Mouse (Mus musculus): ENCODE measurements at regions not wholly inside any gene's neighbourhood (a gene's known extent, or its start where the extent isn't known, plus 50 kb on each side); places are given as distances from the start of the nearest gene placed in this dataset.

GRCm38 (mm10) chr12:58513951-58514350 is 244.9 kb upstream of the Clec14a start:
- H3K4me2 ChIP-seq (ENCODE audit: low read length): no peak overlapping the region
- no peak overlapping the region for H3K27ac ChIP-seq (ENCODE audit: low read length)
- H3K4me3 ChIP-seq (replicated peaks; ENCODE audit: low read length): no peak overlapping the region
- no peaks in the 10 kb centered on the region for H3K27me3 ChIP-seq (replicated peaks; ENCODE audit: control insufficient read depth, insufficient read depth, low read length)
- H3K36me3 ChIP-seq (ENCODE audit: control insufficient read depth, insufficient read depth): no peaks in the 10 kb centered on the region
- no peaks in the 10 kb centered on the region for H3K9me3 ChIP-seq (ENCODE audit: control insufficient read depth, low read length)
- no peak overlapping the region for H3K9ac ChIP-seq (replicated peaks; ENCODE audit: low read depth, low read length)
- H3K4me1 ChIP-seq (replicated peaks; ENCODE audit: control insufficient read depth, insufficient read depth, low read length): peaks cover 3% of the 10 kb centered on the region
- 91% methylated on average over 1 of the region's 1 CpGs for WGBS
- no peak for ATAC-seq

GRCm38 (mm10) chr12:58512645-58513044 is 243.6 kb upstream of the Clec14a start:
- H3K9ac ChIP-seq (replicated peaks; ENCODE audit: low read depth, low read length): 0 out of 2 replicates have a peak overlapping the region, but pooled peaks have one; percentile 39
- WGBS: 5% methylated on average over 7 of the region's 7 CpGs
- H3K27me3 ChIP-seq (replicated peaks; ENCODE audit: control insufficient read depth, insufficient read depth, low read length): no peaks in the 10 kb centered on the region
- H3K4me2 ChIP-seq (ENCODE audit: low read length): peak overlapping the region; percentile 27
- H3K36me3 ChIP-seq (ENCODE audit: control insufficient read depth, insufficient read depth): no peaks in the 10 kb centered on the region
- H3K27ac ChIP-seq (ENCODE audit: low read length): no peak overlapping the region
- ATAC-seq: peak; percentile 91
- H3K4me1 ChIP-seq (replicated peaks; ENCODE audit: control insufficient read depth, insufficient read depth, low read length): peaks cover 3% of the 10 kb centered on the region
- no peaks in the 10 kb centered on the region for H3K9me3 ChIP-seq (ENCODE audit: control insufficient read depth, low read length)
- no peak overlapping the region for H3K4me3 ChIP-seq (replicated peaks; ENCODE audit: low read length)

DNA sequence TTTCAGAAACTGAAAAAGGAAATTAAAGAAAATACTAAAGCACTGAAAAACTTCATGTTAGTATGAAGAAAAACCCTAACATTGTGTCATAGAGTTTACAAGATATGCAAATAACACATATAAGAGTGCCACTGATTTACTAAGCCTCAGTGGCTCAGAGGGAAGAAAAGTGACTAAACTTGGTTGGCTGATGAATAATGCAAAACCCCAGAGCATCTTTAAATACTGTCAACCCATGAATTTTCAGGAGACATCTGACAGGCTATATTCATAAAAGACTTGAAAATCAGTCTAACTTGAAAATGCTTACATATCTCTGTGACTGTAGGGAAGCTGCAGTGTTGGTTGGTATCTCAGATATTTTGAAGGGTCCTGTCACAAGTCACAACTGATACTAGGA is 235.2 kb upstream of the Clec14a start:
- H3K4me2 ChIP-seq (ENCODE audit: low read length): no peak overlapping the region
- H3K4me3 ChIP-seq (replicated peaks; ENCODE audit: low read length): no peak overlapping the region
- peak; percentile 33; the same call in 1 of the 2 replicates for ATAC-seq

DNA sequence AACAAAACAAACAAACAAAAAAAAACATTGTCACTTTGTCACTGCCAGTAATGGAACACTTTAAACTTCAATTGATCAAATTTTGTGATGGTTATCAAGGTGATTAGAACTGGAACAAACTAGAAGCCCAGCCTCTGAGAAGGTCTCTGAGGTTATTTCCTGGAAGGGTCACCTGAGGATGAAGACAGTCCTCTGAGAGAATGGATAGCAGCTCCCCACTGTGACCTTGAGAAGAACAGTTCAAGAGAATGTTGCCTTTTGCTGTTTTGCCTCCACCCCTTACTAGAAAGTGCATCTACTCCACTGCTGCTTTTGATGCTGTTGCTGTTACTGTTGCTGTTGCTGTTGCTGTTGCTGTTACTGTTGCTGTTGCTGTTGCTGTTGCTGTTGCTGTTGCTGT is 205.1 kb upstream of the Clec14a start:
- Histone ChIP-seq H3K9me3 (ENCODE audit: control insufficient read depth, low read length) (no peaks in the 10 kb centered on the region), H3K27me3 (replicated peaks; ENCODE audit: control insufficient read depth, insufficient read depth, low read length) (no peaks in the 10 kb centered on the region)

More for the DNA sequence above, 235.2 kb upstream of the Clec14a start:
- Histone ChIP-seq H3K27ac (ENCODE audit: low read length) (no peak overlapping the region), H3K4me1 (replicated peaks; ENCODE audit: control insufficient read depth, insufficient read depth, low read length) (no peaks in the 10 kb centered on the region), H3K9me3 (ENCODE audit: control insufficient read depth, low read length) (no peaks in the 10 kb centered on the region), H3K27me3 (replicated peaks; ENCODE audit: control insufficient read depth, insufficient read depth, low read length) (no peaks in the 10 kb centered on the region), H3K9ac (replicated peaks; ENCODE audit: low read depth, low read length) (no peak overlapping the region), H3K36me3 (ENCODE audit: control insufficient read depth, insufficient read depth) (no peaks in the 10 kb centered on the region)

GRCm38 (mm10) chr12:58473511-58473910 is 204.4 kb upstream of the Clec14a start:
- no peaks in the 10 kb centered on the region for H3K36me3 ChIP-seq (ENCODE audit: control insufficient read depth, insufficient read depth)
- 78% methylated on average over 1 of the region's 1 CpGs for WGBS
- H3K27ac ChIP-seq (ENCODE audit: low read length): no peak overlapping the region
- no peak for ATAC-seq
- H3K4me3 ChIP-seq (replicated peaks; ENCODE audit: low read length): no peak overlapping the region
- H3K4me2 ChIP-seq (ENCODE audit: low read length): no peak overlapping the region
- no peaks in the 10 kb centered on the region for H3K4me1 ChIP-seq (replicated peaks; ENCODE audit: control insufficient read depth, insufficient read depth, low read length)
- H3K9ac ChIP-seq (replicated peaks; ENCODE audit: low read depth, low read length): no peak overlapping the region
- no peaks in the 10 kb centered on the region for H3K9me3 ChIP-seq (ENCODE audit: control insufficient read depth, low read length)
- no peaks in the 10 kb centered on the region for H3K27me3 ChIP-seq (replicated peaks; ENCODE audit: control insufficient read depth, insufficient read depth, low read length)

More for the DNA sequence above, 205.1 kb upstream of the Clec14a start:
- ATAC-seq: no peak
- Histone ChIP-seq H3K4me2 (ENCODE audit: low read length) (no peak overlapping the region), H3K36me3 (ENCODE audit: control insufficient read depth, insufficient read depth) (no peaks in the 10 kb centered on the region), H3K4me1 (replicated peaks; ENCODE audit: control insufficient read depth, insufficient read depth, low read length) (no peaks in the 10 kb centered on the region), H3K9ac (replicated peaks; ENCODE audit: low read depth, low read length) (no peak overlapping the region), H3K27ac (ENCODE audit: low read length) (no peak overlapping the region), H3K4me3 (replicated peaks; ENCODE audit: low read length) (no peak overlapping the region)

GRCm38 (mm10) chr12:58460465-58460864 is 191.4 kb upstream of the Clec14a start:
- WGBS: 89% methylated on average over 3 of the region's 3 CpGs
- Histone ChIP-seq H3K4me2 (ENCODE audit: low read length) (no peak overlapping the region), H3K27ac (ENCODE audit: low read length) (no peak overlapping the region), H3K4me1 (replicated peaks; ENCODE audit: control insufficient read depth, insufficient read depth, low read length) (no peaks in the 10 kb centered on the region), H3K9ac (replicated peaks; ENCODE audit: low read depth, low read length) (no peak overlapping the region), H3K9me3 (ENCODE audit: control insufficient read depth, low read length) (no peaks in the 10 kb centered on the region), H3K36me3 (ENCODE audit: control insufficient read depth, insufficient read depth) (no peaks in the 10 kb centered on the region), H3K27me3 (replicated peaks; ENCODE audit: control insufficient read depth, insufficient read depth, low read length) (no peaks in the 10 kb centered on the region), H3K4me3 (replicated peaks; ENCODE audit: low read length) (no peak overlapping the region)
- ATAC-seq: no peak

GRCm38 (mm10) chr12:58454828-58455227 is 185.7 kb upstream of the Clec14a start:
- 95% methylated on average over 2 of the region's 2 CpGs for WGBS
- no peak overlapping the region for H3K9ac ChIP-seq (replicated peaks; ENCODE audit: low read depth, low read length)

GRCm38 (mm10) chr12:58443007-58443406 is 173.9 kb upstream of the Clec14a start:
- H3K4me2 ChIP-seq (ENCODE audit: low read length): no peak overlapping the region
- no peak overlapping the region for H3K27ac ChIP-seq (ENCODE audit: low read length)
- ATAC-seq: no peak
- WGBS: 65% methylated on average over 3 of the region's 3 CpGs
- H3K27me3 ChIP-seq (replicated peaks; ENCODE audit: control insufficient read depth, insufficient read depth, low read length): no peaks in the 10 kb centered on the region
- no peak overlapping the region for H3K9ac ChIP-seq (replicated peaks; ENCODE audit: low read depth, low read length)
- H3K4me1 ChIP-seq (replicated peaks; ENCODE audit: control insufficient read depth, insufficient read depth, low read length): no peaks in the 10 kb centered on the region
- no peaks in the 10 kb centered on the region for H3K9me3 ChIP-seq (ENCODE audit: control insufficient read depth, low read length)
- no peak overlapping the region for H3K4me3 ChIP-seq (replicated peaks; ENCODE audit: low read length)
- H3K36me3 ChIP-seq (ENCODE audit: control insufficient read depth, insufficient read depth): no peaks in the 10 kb centered on the region

More at GRCm38 (mm10) chr12:58454828-58455227, 185.7 kb upstream of the Clec14a start:
- no peaks in the 10 kb centered on the region for H3K4me1 ChIP-seq (replicated peaks; ENCODE audit: control insufficient read depth, insufficient read depth, low read length)
- H3K36me3 ChIP-seq (ENCODE audit: control insufficient read depth, insufficient read depth): no peaks in the 10 kb centered on the region
- no peak for ATAC-seq
- H3K4me2 ChIP-seq (ENCODE audit: low read length): no peak overlapping the region
- H3K4me3 ChIP-seq (replicated peaks; ENCODE audit: low read length): no peak overlapping the region
- H3K27ac ChIP-seq (ENCODE audit: low read length): no peak overlapping the region
- H3K27me3 ChIP-seq (replicated peaks; ENCODE audit: control insufficient read depth, insufficient read depth, low read length): no peaks in the 10 kb centered on the region
- no peaks in the 10 kb centered on the region for H3K9me3 ChIP-seq (ENCODE audit: control insufficient read depth, low read length)

DNA sequence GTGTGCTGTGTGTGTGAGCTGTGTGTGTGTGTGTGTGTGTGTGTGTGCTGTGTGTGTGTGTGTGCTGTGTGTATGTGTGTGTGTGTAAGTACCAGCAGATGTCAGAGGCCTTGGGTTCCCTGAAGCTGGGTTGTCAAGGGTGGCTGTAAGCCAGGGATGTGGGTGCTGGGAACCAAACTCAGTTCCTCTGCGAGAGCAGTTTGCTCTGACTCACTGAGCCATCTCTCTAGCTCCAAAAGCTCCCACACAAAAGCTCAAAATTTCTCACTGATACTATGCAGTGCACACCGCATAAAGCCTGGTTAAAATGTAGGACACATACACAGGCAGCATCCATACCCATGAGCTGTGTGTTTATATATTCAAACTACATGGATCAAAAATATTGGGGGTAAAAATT is 172.9 kb upstream of the Clec14a start:
- 96% methylated on average over 2 of the region's 2 CpGs for WGBS
- Histone ChIP-seq H3K4me2 (ENCODE audit: low read length) (no peak overlapping the region), H3K27ac (ENCODE audit: low read length) (no peak overlapping the region), H3K27me3 (replicated peaks; ENCODE audit: control insufficient read depth, insufficient read depth, low read length) (no peaks in the 10 kb centered on the region), H3K4me3 (replicated peaks; ENCODE audit: low read length) (no peak overlapping the region), H3K9me3 (ENCODE audit: control insufficient read depth, low read length) (no peaks in the 10 kb centered on the region), H3K36me3 (ENCODE audit: control insufficient read depth, insufficient read depth) (no peaks in the 10 kb centered on the region), H3K9ac (replicated peaks; ENCODE audit: low read depth, low read length) (no peak overlapping the region), H3K4me1 (replicated peaks; ENCODE audit: control insufficient read depth, insufficient read depth, low read length) (no peaks in the 10 kb centered on the region)
- ATAC-seq: no peak

GRCm38 (mm10) chr12:58440666-58441065 is 171.6 kb upstream of the Clec14a start:
- H3K9me3 ChIP-seq (ENCODE audit: control insufficient read depth, low read length): no peaks in the 10 kb centered on the region
- no peaks in the 10 kb centered on the region for H3K4me1 ChIP-seq (replicated peaks; ENCODE audit: control insufficient read depth, insufficient read depth, low read length)
- H3K4me3 ChIP-seq (replicated peaks; ENCODE audit: low read length): no peak overlapping the region
- H3K27me3 ChIP-seq (replicated peaks; ENCODE audit: control insufficient read depth, insufficient read depth, low read length): no peaks in the 10 kb centered on the region
- no peak for ATAC-seq
- no peaks in the 10 kb centered on the region for H3K36me3 ChIP-seq (ENCODE audit: control insufficient read depth, insufficient read depth)
- no peak overlapping the region for H3K27ac ChIP-seq (ENCODE audit: low read length)
- no peak overlapping the region for H3K4me2 ChIP-seq (ENCODE audit: low read length)
- H3K9ac ChIP-seq (replicated peaks; ENCODE audit: low read depth, low read length): no peak overlapping the region
